Mouse (Mus musculus) left cerebral cortex, adult 8-10 months (tissue): ENCODE results near the gene Abcb5. TPM values are rescaled to one million over a fixed set of nuclear protein-coding genes. Genes with fewer than 3 reads are reported as not detected.

Experiments
- total RNA-seq, 4 experiments: library from RNA; stranded (reverse); gene quantifications; 2 replicates each; pipeline ENCODE4 v1.2.4; 2022

Gene Abcb5
- total RNA-seq, 4 experiments from 2014 or later = not detected

Other genes starting within 250 kb of the Abcb5 start
- 1 to 10 TPM; 1.7 to 3.9 (median 2.8) TPM for gene Sp8, start 120.1 kb downstream of the Abcb5 start, total RNA-seq